Mouse (Mus musculus) liver, postnatal 0 days (tissue): Measurements from ENCODE around the gene 4933402N03Rik.

ENCODE experiments used
- CTCF ChIP-seq: sonication (generic); IDR thresholded peaks from 2 replicates; pipeline ENCODE4 v1.5.1; 2016; ENCODE audit warnings: antibody characterized with exemption, low read depth
- EP300 ChIP-seq: IDR thresholded peaks from 2 replicates; pipeline ENCODE4 v1.6.1; 2016; ENCODE audit warnings: antibody characterized with exemption, low read depth, mild to moderate bottlenecking

DNA sequence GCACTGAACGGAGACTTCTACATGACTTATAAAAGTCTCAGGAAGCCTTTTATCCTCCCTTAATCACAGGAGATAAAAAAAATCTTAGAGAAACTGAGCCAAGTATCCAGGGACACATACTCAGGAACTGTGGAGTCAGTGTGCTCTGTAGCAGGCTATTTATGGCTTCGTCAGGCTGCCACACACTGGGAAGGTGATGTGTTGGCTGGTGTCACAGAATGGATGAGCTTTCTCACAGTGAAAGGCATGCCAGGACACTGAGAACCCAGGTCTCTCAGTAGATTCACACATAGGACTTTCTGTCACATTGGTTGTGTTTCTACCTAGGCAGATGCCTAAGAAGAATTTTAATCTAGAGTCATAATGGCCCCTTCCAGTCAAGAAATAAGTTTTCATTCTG is 31.7 kb downstream of the 4933402N03Rik start:
- TF ChIP-seq CTCF (no peak), EP300 (no peak)
